Mouse (Mus musculus) erythroblast, adult 5-6 weeks (primary cell): ENCODE data around the gene B3gnt7. TPM values are rescaled to one million over a fixed set of nuclear protein-coding genes. Genes with fewer than 3 reads are reported as not detected.

Experiments
- ATAC-seq: replicated peaks from 2 replicates; pipeline ENCODE4 v1.8.0; 2016; ENCODE audit warnings: moderate number of reproducible peaks, mild to moderate bottlenecking, moderate TSS enrichment, inconsistent platforms; ENCODE audit not compliant: poor library complexity, low FRiP score, severe bottlenecking
- total RNA-seq, 2 experiments: library from RNA; stranded (forward) in 1 of 2; stranded (reverse) in 1 of 2; fragments of 150-400 nt in 1 of 2; fragments of 200-764, 138-1000 nt in 1 of 2; gene quantifications; 2 replicates each; pipeline versions ENCODE4 v1.2.3 to v1.2.4; 2015 to 2017; ENCODE audit warnings: low replicate concordance in 2 of 2

Gene B3gnt7
- total RNA-seq (2015; ENCODE audit: low replicate concordance) (1.3 TPM in 1 of 2 replicates, not detected in the other), total RNA-seq (2017; ENCODE audit: low replicate concordance) (not detected in 2 replicates)

DNA sequence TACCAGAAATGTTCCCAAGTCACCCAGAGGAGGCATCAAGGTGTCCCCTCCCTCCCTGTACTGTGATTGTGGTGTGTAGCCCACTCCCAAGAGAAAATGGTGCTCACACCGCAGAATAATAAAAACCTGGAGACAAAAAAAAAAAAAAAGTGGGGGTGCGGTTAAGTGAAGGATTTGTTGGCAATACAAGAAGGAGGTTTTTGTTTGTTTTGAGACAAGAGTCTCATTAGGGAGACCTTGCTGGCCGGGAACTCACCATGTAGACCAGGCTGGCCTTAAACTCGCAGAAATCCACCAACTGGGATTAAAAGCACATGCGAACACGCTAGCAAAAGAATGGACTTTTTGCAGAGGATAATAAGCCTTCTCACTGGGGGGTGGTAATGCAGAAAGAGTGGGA is at the start of gene B3gnt7:
Gene B3gnt7 (plus strand): TSS at position 301 of the 400 bp plus-strand sequence.
- ATAC-seq = no peak

- no peak for ATAC-seq
These were observed 49.2 kb upstream of the B3gnt7 start for GRCm38 (mm10) chr1:86253410-86253809.

GRCm38 (mm10) chr1:86256311-86256710 is 46.3 kb upstream of the B3gnt7 start:
- ATAC-seq = no peak

- no peak for ATAC-seq
These were observed 45.4 kb upstream of the B3gnt7 start for GRCm38 (mm10) chr1:86257228-86257627.

DNA sequence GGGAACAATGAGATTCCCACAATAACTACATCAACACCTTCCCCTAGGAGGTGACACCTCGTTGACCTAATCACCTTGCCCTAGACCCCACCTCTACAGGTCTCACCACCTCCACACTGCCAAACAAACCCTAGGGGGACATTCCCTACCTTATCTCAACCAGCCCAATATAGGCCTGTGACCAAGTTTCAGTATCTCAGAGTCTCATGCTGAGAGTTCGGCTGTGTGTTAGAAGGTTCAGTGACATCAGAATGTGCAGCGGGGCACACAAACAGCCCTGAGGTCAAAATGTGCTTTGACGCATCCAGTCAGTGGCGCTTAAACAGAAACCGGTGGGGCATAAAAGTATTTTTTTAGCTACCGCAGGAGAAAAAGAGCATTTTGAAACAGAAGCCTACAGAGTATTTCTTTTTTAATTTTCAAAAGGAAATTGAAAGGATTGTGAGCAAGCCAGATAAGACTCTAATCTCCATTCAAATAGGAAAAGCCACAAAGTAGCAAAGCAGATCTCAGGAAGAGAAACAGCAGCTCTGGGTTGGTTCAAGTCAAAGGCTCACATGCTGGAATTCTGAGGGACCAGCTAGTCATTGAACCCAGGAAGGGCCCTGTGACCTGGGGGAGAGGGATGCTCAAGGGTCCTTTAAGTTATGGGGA is 44.3 kb upstream of the B3gnt7 start:
- no peak for ATAC-seq

DNA sequence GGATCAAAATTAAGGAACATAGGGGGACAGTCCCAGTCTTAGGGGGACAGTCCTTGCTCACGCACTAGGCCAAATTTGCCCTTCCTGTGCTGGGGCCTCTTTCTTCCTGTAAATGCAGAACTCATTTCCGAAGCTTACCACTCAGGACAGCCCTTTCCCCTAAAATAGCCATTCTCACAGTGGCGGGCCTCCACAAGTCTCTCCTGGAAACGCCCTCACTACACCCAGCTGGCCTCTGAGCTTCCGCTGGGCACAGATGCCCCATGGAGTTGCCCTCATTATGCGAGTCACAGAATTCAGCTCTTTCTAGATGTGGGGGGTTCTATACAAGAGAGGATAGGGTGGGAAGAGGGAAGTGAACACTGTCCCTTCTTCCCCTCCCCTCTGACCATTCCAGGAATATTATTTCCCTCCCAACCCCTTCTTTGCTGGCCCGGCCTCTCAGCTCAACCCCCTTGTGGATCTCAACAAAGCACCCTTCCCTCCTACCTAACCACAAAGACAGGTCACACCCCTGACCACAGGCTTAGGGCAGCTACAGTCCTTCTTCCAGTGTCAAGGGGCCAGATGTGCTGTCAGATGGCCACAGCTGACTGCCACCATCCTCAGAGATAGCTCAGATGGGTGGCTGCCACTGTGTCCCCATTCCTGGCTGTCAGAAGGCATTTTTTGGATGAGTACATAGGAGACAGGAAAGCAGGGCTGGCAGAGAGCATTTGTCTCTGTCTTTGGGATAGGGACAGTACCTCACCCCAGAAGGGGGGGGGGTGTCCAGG is 38.9 kb upstream of the B3gnt7 start:
- no peak for ATAC-seq

DNA sequence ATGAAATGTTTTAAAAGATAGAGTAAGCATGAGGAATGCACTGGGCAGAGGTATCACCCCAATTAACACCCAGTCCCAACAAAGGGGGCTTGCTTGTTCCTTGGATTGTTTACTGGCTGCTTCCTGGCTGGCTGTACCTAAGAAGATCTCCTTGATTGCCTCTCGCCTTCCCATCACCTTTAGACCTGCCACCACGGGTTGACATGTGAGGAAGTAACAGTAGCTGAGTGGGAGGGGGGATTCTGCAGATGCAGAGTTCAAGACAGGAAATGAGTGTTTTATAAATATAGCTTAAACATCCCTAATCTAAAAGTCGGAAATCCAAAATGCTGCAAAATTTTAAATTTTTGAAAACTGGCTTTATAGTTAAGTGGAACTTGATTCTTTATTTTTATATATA is 37.6 kb upstream of the B3gnt7 start:
- ATAC-seq = no peak

GRCm38 (mm10) chr1:86268492-86269189 is 34.0 kb upstream of the B3gnt7 start:
- peak; percentile 60 for ATAC-seq

- ATAC-seq = no peak; the same call in 1 of the 2 replicates
These were observed 33.5 kb upstream of the B3gnt7 start for GRCm38 (mm10) chr1:86269190-86269508.

DNA sequence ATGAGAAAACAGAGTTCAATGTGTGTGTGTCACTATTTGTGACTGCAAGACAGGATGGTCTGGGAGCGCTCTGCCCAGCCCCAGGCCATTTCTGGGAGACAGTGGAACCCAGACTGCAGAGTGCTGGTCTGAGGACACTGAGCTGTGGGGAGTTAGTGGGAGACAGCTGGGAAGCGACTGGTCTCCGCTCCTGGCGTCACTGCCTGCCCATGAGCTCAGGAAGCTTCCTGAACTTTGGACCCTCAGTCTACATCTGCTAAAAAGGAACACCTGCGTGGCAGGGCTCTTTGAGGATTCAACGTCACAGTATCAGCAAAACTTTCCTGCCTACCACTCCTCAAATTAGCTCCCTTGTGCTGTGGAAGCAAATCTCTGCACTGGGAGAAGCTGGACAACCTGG is 30.9 kb upstream of the B3gnt7 start:
- ATAC-seq = no peak

- ATAC-seq = no peak
These were observed 25.6 kb upstream of the B3gnt7 start for GRCm38 (mm10) chr1:86277055-86277454.

GRCm38 (mm10) chr1:86281781-86282536 is 20.7 kb upstream of the B3gnt7 start:
- no peak for ATAC-seq

GRCm38 (mm10) chr1:86284101-86284500 is 18.5 kb upstream of the B3gnt7 start:
- ATAC-seq = no peak

GRCm38 (mm10) chr1:86285295-86285694 is 17.3 kb upstream of the B3gnt7 start:
- no peak for ATAC-seq

DNA sequence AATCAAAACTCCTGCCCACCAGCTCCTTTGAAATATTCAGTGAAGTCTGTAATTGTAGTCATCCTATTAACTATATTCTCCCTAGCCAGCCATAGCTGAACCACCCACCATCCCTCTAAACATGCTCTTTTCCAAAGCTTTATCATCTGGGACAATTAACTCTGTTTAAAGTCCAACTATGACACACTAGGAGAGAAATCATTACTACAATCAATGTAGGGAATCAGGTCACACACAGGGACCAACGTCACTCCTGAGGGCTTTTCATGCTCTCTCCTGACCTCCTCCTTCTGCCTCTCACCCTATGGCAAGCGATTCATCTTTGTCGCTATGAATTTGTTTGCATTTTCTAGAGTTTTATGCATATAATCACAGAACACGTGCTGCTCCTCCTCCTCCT is 15.2 kb upstream of the B3gnt7 start:
- ATAC-seq = no peak

DNA sequence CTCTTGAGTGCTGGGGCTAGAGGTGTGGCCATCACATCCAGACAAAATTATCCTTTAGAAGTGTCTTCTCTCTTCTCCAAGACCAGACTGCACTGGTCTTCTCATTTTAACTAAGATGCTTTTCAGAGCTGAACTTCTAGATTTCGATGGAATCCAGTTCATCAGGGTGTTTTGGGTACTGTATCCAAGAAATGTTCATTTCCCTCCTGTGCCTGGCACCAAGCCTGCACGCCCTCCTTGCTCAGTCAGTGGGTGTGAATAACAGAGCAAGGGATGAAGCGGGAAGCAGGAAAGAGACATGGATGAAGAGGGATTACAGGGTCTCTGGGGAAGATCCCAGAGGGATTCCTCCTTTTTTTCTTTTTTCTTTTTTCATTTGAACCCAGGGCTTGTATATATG is 12.2 kb upstream of the B3gnt7 start:
- ATAC-seq = no peak

DNA sequence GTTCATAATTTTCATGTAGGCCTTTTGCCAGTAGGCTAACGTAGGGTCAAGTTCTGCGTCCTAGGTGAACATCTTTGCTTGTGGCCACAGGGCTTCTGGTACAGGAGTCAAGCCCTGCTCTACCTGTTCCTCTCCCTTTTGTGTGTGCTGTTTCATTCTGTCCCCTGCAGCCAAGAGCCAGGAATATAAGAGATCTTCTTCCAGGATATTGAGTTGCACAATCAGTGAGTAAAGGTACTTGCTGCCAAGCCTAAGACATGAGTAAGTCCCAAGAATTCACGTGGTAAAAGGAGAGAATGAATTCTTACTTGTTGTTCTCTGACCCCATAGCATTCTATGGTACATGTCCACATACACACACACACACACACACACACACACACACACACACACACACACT is 9.5 kb upstream of the B3gnt7 start:
- ATAC-seq = no peak

DNA sequence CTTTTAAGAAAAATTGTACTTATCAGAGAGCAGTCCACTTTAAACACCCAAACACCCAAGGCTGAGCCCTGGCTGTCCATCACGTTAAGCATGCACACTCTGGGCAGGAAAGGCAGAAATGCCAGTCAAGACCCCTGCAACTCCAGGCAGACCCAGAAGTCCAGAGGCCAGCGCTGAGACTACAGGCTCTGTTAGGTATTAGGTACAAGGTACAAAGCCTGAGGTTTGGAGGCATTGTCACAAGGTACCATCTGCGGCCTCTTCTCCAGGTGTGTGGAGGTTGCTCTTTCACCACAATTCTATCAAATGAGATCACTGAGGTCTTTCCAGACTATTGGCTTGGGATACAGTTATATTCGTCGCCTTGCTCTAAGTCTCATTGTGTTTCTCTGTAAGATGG is 8.8 kb upstream of the B3gnt7 start:
- ATAC-seq = no peak

- ATAC-seq = no peak
These were observed 8.2 kb upstream of the B3gnt7 start for GRCm38 (mm10) chr1:86294472-86294871.

DNA sequence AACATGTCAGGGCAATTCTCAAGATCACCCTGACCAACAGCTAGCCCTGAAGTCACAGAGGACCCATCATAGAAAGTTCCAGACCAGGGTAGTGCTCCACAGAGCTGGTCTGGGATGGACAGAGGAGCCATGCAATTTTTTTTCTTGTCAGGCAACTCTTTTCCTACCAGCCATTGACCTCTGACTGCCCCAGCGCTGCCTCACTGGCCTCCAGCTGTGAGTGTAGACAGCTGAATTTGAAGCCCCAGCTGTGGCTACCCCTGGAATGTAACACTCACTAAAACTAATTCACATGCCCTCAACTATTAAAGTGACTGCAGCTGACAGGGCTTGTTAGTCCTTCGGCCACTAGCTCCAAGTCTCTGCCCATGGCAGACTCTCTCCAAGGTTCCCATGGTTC is 2.5 kb upstream of the B3gnt7 start:
- ATAC-seq = no peak
